Mouse (Mus musculus): ENCODE results near the gene Keap1. TPM values are rescaled to one million over a fixed set of nuclear protein-coding genes. Genes with fewer than 3 reads are reported as not detected.
"Not testable (repeated sequence)": the region's sequence is repeated elsewhere in the genome, so short reads cannot be mapped to it uniquely, and the experiment has no call there.

Gene Keap1
- total RNA-seq, 2 experiments from 2014 or later, result 49.2 to 51.0 TPM

DNA sequence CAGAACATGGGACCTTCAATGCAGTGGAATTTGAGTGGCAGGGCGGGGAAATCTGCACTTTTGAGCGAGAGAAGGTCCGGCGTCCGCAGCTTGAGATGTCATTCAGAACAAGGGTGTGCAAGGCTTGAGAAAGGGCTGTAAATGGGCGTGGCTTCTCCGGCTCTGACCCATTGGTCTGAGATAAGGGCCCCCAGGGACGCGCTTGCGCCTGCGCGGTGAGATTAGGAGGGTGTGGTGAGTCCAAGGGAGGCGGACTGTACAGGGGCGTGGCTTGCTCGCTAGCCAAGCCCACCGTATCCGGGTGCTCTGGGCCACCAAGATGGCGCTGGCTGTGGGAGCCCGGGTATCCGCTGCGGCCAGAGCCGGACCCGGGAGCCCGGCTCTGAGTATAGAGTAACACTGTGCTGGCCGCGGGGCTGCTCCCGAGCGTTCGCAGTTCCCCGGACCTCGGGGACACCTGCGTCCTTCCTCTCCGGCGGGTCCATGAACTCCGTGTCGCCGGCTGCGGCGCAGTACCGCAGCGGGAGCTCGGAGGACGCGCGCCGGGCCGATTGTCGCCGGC is 25.9 kb upstream of the Keap1 start, which contains the start of gene Atg4d:
Atg4d (plus strand) TSS at position 294 of the 562 bp plus-strand sequence.
- DNase-seq (ENCODE audit: low spot score in 2 of 2), result peak; percentile 94 to 99
- intact Hi-C loops (cut with DNase I), result loop anchor here (2.0 kb wide), 1 partner anchor 22 kb away; the partner anchor contains the start of gene Kri1

DNA sequence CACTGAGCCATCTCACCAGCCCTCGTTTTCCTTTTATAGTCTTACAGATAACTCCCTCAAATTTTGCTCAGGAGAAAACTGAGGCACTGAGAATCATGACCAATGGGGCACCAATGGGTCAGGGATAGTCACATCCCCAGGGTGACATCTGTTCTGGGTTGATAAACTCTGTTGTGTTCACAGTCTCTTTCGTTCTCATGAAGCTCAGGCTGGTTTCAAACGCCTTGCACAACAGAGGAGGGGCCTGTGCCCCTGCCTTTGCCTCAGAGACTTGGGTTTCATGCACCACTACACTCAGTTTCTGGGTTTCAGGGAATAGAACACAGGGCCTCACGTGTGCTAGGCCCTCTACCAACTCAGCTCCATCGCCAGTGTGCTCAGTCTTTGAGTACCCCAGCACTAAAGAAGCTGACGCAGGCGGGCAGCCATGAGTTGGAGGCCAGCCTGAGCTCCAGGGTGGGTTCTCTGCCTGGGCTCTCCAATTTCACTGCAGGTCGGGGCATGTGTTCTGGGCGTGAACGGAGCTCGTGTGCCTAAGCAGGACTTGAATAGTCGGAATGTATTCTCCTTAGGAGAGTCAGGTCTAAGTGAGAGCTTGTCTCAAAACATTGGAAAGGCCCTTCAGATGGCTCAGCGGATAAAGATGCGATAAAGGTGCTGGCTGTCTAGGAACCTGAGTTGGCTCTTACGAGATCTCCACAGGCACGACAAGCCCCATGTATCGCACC is 25.3 kb upstream of the Keap1 start:
- intact Hi-C loops (cut with DNase I), result loop anchor here (2.0 kb wide), 1 partner anchor 22 kb away; the partner anchor contains the start of gene Kri1
- no peak for DNase-seq (ENCODE audit: low spot score in 2 of 2)

DNA sequence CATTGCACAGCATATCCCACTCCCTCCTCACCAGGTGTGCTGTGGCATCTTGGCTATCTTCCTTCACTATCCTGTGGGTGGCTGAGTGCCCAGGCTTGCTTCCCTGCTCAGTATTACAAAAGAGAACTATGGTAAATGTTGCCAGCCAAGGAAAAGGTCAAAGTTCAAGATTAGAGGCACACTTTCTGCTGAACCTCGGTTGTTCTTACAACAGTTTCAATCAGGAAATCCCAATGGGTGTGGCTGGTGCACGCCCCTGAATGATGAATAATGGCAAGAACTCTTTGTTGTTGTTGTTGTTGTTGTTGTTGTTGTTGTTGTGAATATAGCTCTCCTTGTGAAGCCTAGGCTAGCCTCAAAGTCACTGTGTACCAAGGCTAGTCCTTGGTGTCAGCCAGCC is 22.7 kb upstream of the Keap1 start:
- DNase-seq (ENCODE audit: low spot score in 2 of 2), result no peak
- intact Hi-C loops (cut with DNase I), result no loop called here

DNA sequence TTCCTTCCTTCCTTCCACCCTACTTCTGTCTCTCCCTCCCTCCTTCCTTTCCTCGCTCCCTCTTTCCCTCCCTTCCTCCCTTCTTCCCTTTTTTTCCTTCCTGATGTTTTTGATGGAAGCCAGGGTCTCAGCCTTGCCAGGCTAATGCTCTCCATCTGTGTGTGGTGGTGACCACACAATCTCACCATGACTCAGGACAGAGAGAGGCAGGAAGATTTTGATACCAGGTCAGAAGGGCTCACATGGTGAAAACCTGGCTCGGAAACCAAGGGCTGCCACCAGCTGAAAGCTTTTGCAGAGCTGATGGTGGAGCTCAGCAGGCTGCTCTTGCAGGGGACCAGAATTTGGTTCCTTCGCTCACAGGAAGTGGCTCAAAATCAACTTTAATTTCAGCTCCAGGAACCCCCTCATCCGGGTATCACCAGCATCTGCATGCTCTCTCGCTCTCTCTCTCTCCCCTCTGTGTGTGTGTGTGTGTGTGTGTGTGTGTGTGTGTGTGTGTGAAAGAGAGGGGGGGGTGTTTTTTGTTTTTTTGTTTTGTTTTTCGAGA is 21.4 kb upstream of the Keap1 start:
- intact Hi-C loops (cut with DNase I), result no loop called here

DNA sequence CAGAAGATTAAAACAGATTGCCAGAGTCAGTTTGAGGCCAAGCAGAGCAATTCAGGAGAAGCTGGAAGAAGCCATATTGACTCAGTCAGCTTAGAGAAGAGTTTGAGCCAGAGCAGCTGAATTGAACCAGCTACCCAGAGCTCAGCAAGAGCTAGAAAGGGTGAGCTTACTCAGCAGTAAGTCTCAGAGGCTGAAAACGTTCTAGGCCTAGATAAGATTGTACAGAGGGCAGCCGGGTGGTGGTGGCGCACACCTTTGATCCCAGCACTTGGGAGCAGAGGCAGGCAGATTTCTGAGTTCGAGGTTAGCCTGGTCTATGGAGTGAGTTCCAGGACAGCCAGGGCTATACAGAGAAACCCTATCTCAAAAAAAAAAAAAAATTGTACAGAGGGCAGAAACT is 17.2 kb upstream of the Keap1 start:
- DNase-seq (ENCODE audit: low spot score in 2 of 2); intact Hi-C loops (cut with DNase I): not testable (repeated sequence)

More for the DNA sequence above, 21.4 kb upstream of the Keap1 start:
- DNase-seq (ENCODE audit: low spot score in 2 of 2), result no peak

DNA sequence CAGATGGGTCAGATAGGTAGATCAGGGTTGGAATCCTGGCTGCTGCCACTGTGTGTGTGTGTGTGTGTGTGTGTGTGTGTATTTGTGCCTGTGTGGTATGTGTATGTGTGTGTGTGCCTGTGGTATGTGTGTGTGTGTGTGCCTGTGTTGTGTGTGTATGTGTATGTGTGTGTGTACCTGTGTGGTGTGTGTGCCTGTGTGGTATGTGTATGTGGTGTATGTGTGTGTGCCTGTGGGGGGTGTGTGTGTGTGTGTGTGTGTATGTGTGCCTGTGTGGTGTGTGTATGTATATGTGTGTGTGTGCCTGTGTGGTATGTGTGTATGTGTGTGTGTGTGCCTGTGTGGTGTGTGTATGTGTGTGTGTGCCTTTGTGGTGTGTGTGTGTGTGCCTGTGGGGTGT is 15.5 kb upstream of the Keap1 start:
- intact Hi-C loops (cut with DNase I), result no loop called here
- no peak for DNase-seq (ENCODE audit: low spot score in 2 of 2)

DNA sequence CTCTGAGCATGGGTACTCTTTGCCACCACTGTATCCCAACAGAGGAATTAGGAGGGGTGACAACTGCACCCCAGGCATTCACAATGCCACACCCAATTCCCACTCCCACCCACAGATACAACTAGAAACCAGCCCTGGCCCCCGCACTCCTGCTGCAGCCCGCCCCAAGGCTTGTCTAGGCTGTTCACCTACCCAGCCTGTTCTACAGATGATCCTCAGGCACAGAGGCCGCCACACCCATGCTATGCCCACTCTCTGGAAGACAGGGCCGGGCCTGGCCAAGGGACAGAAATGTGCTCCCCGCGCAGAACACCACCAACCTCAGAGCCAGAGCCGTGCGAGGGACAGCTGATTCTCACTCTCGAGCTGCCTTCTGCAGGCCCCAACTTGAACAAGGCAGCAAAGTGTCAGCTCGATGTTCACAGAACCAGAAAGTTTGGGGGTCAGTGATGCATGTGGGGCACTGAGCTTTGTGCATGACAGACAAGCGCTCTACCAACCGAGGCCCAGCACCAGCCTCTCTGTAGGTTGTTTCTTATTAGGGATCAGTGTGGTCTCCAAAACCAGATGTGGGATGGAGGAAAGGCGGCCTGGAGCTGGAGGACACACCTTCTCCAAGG is 12.1 kb upstream of the Keap1 start:
- no peak for DNase-seq (ENCODE audit: low spot score in 2 of 2)
- intact Hi-C loops (cut with DNase I), result no loop called here

DNA sequence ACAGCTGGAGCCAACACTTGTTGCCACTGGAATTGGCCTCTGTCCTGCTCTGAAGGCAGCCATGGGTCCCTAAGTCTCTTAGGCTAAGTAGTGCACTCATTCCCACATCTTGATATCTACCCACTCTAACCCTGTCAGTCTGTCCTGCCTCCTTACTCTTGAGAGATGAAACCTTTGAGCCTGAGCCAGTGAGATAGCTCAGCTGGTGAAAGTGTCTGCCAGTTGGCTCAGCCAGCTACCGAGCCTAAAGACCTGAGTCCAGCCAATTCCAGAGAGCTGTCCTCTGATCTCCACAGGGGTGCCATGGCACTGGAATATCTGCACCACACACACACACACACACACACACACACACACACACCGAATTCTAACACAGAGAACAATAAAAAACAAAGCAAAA is 11.3 kb upstream of the Keap1 start:
- DNase-seq (ENCODE audit: low spot score in 2 of 2), result no peak
- intact Hi-C loops (cut with DNase I), result no loop called here

DNA sequence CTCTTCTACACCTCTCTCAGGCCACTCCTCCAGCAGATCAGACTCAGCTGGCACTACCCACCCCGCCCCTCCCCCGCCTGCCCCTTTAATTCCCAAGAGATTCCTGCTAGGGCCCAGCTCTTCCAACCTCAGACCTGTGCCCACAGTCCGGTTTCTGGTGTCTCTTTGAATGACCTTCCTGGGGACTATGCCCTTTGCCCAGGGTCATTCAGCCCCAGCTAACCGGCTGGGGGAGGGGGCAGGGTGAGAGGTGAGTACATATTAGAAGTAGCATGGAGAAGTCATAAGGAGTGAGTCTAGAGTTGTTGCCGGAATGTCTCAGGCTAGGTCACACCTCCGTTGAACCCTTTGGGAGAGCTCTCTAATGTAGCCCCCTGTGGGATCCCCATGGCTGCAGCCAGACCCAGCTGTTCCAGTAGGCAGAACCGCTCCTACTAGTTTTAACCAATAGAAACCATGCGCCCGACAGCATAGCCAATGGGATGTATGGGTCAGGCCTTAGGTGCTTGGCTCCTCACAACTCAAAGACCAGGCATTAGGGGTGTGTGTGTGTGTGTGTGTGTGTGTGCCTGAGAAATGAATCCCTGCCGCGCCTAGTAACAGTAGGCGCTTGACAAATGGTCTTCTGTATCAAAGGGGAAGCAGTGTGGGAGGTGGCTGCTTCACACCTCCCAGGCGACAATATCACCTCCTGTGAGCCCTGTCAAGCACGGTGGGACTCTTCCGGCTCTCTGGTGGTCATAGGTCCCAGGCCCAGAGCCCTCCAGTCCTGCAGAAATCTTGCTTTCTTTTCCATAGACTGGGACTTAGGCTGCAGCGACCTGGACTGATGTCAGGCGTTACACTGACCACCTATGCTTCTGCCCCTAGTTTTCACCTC is 10.7 kb upstream of the Keap1 start:
- intact Hi-C loops (cut with DNase I), result no loop called here
- no peak for DNase-seq (ENCODE audit: low spot score in 2 of 2)

DNA sequence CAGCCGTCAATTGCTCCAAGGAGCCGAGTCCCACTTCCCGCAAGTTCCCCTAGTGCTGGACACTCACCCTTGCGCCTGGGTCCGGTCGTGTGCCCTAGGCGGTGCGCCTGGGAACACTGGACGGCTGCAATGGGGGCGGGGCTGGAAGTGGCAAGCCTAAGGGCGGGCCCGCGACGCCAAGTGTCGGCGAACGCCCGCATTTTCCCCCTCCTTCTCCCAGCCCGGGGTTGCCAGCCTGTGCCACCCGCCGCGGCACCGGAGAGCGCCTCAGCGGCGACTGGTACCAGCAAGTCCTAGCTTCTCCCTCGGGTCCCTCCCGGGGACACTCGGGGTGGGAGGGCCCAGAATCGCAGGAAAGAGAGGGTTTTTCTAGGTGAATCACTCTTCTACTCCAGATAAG is 9.2 kb upstream of the Keap1 start, which contains the start of gene S1pr5:
S1pr5 (minus strand) TSS at position 118 of the 400 bp plus-strand sequence.
- intact Hi-C loops (cut with DNase I), result no loop called here
- DNase-seq (ENCODE audit: low spot score in 2 of 2), result no peak

DNA sequence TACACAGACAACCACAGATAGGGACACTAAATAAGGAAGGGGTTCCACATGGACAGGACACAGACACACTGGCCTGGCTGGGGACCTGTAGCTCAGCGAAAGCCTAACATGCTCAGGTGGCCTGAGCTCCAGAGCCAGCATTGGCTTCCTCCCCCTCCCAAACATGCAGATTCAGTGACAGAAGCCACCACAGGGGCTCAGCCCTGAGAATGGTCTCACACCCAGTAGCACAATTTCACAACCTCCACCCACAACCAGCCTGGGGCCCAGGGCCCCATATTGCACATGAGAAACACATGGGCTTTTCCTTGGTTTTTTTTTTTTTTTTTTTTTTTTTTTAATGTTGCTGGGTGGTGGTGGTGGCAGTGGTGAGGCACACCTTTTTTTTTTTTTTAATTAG is 7.2 kb upstream of the Keap1 start:
- no peak for DNase-seq (ENCODE audit: low spot score in 2 of 2)
- intact Hi-C loops (cut with DNase I), result no loop called here

DNA sequence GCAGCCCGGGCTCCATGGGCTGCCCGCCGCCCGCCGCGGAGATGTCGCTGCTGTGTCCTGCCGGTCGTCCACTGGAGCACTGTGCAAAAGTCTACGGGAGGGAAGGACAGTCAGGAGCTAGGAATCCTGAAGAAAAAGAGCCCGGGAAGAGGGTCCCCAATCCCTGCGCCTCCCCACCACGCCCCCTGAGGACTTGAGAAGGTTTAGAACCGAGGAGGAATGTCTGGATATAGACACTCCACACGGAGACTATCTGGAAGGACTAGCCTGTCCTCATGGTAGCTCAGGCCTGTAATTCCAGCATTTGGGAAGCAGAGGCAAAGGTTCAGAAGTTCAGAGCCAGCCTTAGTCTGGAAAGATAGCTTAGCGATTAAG is 5.9 kb upstream of the Keap1 start:
- no peak for DNase-seq (ENCODE audit: low spot score in 2 of 2)
- intact Hi-C loops (cut with DNase I), result no loop called here

DNA sequence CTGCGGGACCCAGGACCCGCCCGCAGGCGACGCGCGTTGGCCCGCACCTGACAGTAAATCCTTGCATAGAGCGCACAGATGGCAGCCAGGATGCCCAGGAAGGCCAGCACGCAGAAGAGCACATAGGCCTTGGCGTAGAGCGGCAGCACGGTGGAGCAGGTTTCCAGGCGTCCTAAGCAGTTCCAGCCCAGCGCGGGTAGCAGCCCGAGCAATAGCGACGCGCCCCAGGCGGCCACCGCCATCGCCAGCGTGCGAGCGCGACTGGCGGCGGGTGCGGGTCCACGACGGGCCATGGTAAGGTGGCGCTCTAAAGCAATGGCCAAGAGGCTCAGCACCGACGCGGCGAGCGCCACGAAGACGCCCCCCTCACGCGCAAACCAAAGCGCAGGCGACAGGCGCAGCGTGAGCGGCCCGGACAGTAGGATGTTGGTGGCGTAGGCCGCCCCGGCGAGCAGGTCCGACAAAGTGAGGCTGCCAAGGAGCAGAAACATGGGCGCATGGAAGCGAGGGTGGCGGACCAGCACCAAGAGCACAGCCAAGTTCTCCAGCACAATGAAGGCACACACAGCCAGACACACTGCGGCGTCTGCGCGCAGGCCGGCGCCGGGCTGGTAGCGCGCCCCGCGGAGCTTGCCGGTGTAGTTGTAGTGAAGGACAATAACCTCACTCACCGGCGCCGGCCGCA is 5.4 kb upstream of the Keap1 start:
- intact Hi-C loops (cut with DNase I), result no loop called here
- peak; percentile 47 to 56 for DNase-seq (ENCODE audit: low spot score in 2 of 2)

DNA sequence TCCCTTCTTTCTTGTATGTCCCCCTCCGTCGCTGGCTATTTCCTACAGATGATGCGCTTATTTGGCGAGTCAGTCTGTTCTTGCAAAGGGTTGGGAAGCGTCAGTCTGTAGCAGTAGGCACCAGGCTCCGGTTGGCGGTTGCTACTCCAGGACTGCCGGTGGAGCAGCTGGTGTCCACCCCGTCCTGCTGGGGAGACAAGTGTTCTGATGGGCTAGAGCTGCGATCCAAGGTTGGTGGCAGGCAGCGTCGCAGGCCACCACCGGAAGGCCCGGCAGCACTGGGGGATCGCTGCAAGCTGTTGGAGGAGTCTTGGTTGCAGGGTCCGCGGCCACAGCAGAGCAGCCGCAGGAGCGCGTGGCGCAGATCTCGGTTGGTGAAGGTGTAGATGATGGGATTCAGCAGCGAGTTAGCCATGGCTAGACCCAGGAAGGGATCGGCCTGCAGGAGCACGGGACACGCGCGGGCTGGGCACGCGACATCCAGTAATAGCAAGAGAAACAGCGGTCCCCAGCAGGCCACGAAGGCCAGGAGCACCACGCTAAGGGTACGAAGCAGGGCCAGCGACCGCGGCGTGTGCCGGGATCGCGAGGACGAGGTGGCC is 4.8 kb upstream of the Keap1 start:
- intact Hi-C loops (cut with DNase I), result no loop called here
- DNase-seq (ENCODE audit: low spot score in 2 of 2), result no peak

DNA sequence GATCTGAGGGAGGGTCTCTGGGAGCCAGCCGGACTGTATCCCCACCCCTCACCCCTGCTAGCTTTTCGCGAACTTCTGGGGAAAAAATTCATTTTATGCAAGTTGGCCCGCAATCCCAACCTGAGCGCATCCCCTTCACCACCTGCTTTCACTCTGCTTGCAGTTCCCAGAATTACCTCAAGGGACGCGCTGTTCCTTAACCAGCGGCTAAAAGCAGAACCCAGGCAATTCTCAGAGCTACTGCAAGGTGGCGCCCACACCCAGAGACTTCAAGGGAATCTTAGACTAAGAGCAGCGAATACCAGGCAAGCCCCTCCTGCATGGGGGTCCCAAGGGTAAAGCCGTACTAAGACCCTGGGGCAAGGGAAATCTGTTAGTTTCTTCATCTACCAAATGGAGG is 2.2 kb upstream of the Keap1 start:
- DNase-seq (ENCODE audit: low spot score in 2 of 2), result peak; percentile 72 to 88
- intact Hi-C loops (cut with DNase I), result no loop called here

DNA sequence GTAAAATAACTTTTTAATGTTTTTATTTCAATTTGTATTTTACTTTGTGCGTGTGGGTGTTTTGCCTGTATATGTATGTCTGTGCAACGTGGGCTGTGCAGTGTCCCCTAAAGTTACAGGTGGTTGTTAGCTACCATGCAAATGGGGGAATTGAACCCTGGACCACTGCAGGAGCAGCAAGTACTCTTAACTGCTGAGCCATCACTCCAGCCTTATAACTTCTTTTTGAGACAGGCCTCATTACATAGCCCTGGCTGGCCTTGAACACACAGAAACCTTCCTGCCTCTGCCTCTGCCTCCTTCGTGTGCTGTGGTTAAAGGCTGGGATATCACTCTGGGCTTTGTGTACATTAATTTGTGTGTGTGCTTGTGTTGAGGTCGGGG is 296 bp upstream of the Keap1 start:
- no peak for DNase-seq (ENCODE audit: low spot score in 2 of 2)
- intact Hi-C loops (cut with DNase I), result loop anchor here (2.0 to 5.0 kb wide), 2 partner anchors 51 to 72 kb away; partner anchors contain the start of genes Cdkn2d and Pde4a

DNA sequence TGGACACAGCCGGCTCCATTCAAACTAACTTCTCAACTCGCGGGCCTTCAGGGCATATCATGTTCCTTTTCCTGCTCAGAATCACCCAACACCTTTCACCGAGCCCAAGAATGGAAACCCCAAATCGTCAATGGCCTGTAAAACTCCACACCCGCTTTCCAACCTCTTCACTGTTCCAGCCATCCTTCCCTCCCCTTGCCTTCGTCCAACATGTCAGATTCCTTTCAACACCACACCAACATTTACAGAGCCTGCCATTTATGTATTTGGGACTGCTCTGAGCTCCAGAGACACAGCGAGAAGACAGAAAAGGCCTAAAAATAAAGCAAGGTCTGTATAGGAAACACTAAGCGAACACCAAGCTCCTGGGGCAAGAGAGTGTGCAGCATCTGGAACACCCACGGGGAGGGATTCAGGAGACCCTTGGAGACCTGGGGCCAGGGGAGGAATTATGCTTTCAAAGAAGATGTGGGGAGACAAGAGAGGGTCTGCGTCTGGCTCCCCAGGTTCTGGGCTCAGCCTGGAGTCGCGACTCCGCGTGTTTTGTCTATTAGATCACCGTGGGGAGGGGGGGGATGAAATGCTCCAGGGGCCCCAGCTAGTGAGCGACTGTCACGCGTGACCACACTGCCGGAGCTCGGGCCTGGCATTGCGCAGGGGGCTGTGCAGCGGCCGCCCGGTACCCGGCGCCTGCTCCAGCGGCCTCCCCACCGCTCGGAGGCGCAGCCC is 993 bp downstream of the Keap1 start:
- peak in 1 of 2 experiments; percentile 27 for DNase-seq (ENCODE audit: low spot score in 2 of 2)

More for the DNA sequence above, 993 bp downstream of the Keap1 start:
- intact Hi-C loops (cut with DNase I), result loop anchor here (2.0 to 5.0 kb wide), 2 partner anchors 53 to 71 kb away; partner anchors contain the start of genes Cdkn2d and Pde4a
